Mouse (Mus musculus): Measurements from ENCODE around the gene Cpt2.

GRCm38 (mm10) chr4:107910020-107910419 lies 13.4 kb downstream of the Cpt2 start:
- no peak for TF ChIP-seq ZNF384 (IDR thresholded peaks at IDR 0.05; ENCODE audit: low read depth, low read length)
- no peak for TF ChIP-seq HCFC1 (IDR thresholded peaks at IDR 0.05; ENCODE audit: borderline replicate concordance, insufficient read depth, low read length)
- TF ChIP-seq CHD2 (IDR thresholded peaks at IDR 0.05; ENCODE audit: low read depth, low read length) = no peak
